Mouse (Mus musculus) hindbrain, postnatal 0 days (tissue): Measurements from ENCODE around the gene Tmem132d. TPM values are rescaled to one million over a fixed set of nuclear protein-coding genes. Genes with fewer than 3 reads are reported as not detected.

Experiments
- ATAC-seq: fragments of 200-750 bp; cut with Nextera tagmentation; 2 replicates; pipeline ENCODE4 v1.8.0; 2017; ENCODE audit warnings: mild to moderate bottlenecking, moderate TSS enrichment, moderate library complexity
- DNase-seq: peaks from one replicate; pipeline ENCODE4 v3.0.0-alpha.2; 2015; ENCODE audit warnings: low spot score
- H3K27ac ChIP-seq: fragments of 300-500 bp; sonication (generic); 2 replicates; pipeline ENCODE4 v1.5.1; 2014; ENCODE audit warnings: mild to moderate bottlenecking
- H3K27me3 ChIP-seq: fragments of 300-500 bp; sonication (generic); 2 replicates; pipeline ENCODE4 v1.6.1; 2014; ENCODE audit warnings: low read length, mixed read lengths; ENCODE audit not compliant: insufficient read depth
- H3K36me3 ChIP-seq: fragments of 300-500 bp; sonication (generic); 2 replicates; pipeline ENCODE4 v1.6.1; 2014; ENCODE audit warnings: low read length, mixed read lengths; ENCODE audit not compliant: insufficient read depth
- H3K4me1 ChIP-seq: fragments of 300-500 bp; sonication (generic); 2 replicates; pipeline ENCODE4 v1.6.1; 2014; ENCODE audit warnings: antibody characterized with exemption, low read length, mixed read lengths; ENCODE audit not compliant: insufficient read depth
- H3K4me2 ChIP-seq: fragments of 300-500 bp; sonication (generic); 2 replicates; pipeline ENCODE4 v1.6.1; 2014; ENCODE audit warnings: low read depth, mild to moderate bottlenecking, low read length, moderate library complexity, mixed read lengths
- H3K4me3 ChIP-seq: fragments of 300-500 bp; sonication (generic); 2 replicates; pipeline ENCODE4 v1.5.1; 2014; ENCODE audit warnings: low read length
- H3K9ac ChIP-seq: fragments of 300-500 bp; sonication (generic); replicated peaks from 2 replicates; pipeline ENCODE4 v1.6.1; 2014; ENCODE audit warnings: mild to moderate bottlenecking, low read length, moderate library complexity, mixed read lengths
- H3K9me3 ChIP-seq: fragments of 300-500 bp; sonication (generic); 2 replicates; pipeline ENCODE4 v1.6.1; 2016; ENCODE audit warnings: low read length, mixed read lengths
- CTCF ChIP-seq: IDR thresholded peaks from 2 replicates; pipeline ENCODE4 v1.5.1; 2016; ENCODE audit warnings: antibody characterized with exemption, control low read depth, low read depth
- WGBS: fragments of 180-500 bp; shearing (Covaris S2); extraction: QIAGEN DNeasy Blood & Tissue Kit; methylation state at CpG from one replicate; pipeline ENCODE4 v1.1.7; 2014; 5-methylcytosine and 5-hydroxymethylcytosine counted together
- polyA plus RNA-seq: library from polyadenylated mRNA; unstranded; fragments of >200 nt; fragmentation: Nextera tagmentation; extraction: Ambion mirVana; gene quantifications from 2 replicates; pipeline ENCODE4 v1.2.1, GENCODE M21; 2015
- total RNA-seq: library from RNA; depleted of rRNA; stranded (reverse); fragments of >200 nt; gene quantifications from 2 replicates; pipeline ENCODE4 v1.2.3, GENCODE M21; 2014

The Tmem132d gene
- total and polyA plus RNA-seq, 2 experiments from 2014 or later, result 5.8 to 28.9 TPM

DNA sequence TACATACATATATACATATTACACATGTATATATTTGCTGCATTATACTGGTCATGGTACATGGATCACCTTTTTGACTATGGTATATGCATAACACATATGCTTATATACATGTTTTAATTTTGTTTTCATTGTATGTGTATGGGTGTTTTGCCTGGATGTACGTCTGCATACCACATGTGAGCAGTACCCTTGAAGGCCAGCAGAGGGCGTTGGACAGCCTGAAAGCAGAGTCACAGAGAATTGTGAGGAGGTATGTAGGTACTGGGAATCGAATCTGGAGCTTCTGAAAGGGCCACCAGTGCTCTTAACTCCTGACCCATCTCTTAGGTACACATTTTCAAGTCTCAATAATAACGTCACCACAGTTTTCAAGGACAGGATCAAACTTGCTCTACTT is 43.2 kb downstream of the Tmem132d start:
- no peak for ATAC-seq
- WGBS, result 47% methylated on average over 4 of the region's 4 CpGs
- H3K4me1 ChIP-seq, result no peaks in the 10 kb centered on the region
- no peak overlapping the region for H3K4me2 ChIP-seq
- H3K27me3 ChIP-seq, result no peaks in the 10 kb centered on the region
- H3K27ac ChIP-seq, result no peak overlapping the region
- TF ChIP-seq CTCF, result peak; percentile 60
- H3K9me3 ChIP-seq, result no peaks in the 10 kb centered on the region
- DNase-seq, result peak; percentile 25
- no peaks in the 10 kb centered on the region for H3K36me3 ChIP-seq
- H3K4me3 ChIP-seq, result no peak overlapping the region
- H3K9ac ChIP-seq, result no peak overlapping the region

GRCm38 (mm10) chr5:128388358-128389141 is 44.3 kb downstream of the Tmem132d start:
- ATAC-seq (no peak), DNase-seq (no peak)
- Histone ChIP-seq H3K4me3 (no peak overlapping the region), H3K9ac (no peak overlapping the region), H3K4me2 (no peak overlapping the region), H3K27ac (no peak overlapping the region), H3K4me1 (no peaks in the 10 kb centered on the region), H3K27me3 (no peaks in the 10 kb centered on the region), H3K36me3 (no peaks in the 10 kb centered on the region), H3K9me3 (no peaks in the 10 kb centered on the region)
- 41% methylated on average over 7 of the region's 7 CpGs for WGBS
- TF ChIP-seq CTCF, result no peak

- Histone ChIP-seq H3K9me3 (no peaks in the 10 kb centered on the region), H3K4me3 (no peak overlapping the region), H3K36me3 (no peaks in the 10 kb centered on the region), H3K4me1 (no peaks in the 10 kb centered on the region), H3K9ac (no peak overlapping the region), H3K27me3 (no peaks in the 10 kb centered on the region), H3K27ac (no peak overlapping the region), H3K4me2 (no peak overlapping the region)
- DNase-seq (no peak), ATAC-seq (no peak)
- TF ChIP-seq CTCF, result no peak
- WGBS, result 84% methylated on average over 3 of the region's 3 CpGs
Measured at GRCm38 (mm10) chr5:128369814-128370213, 63.1 kb downstream of the Tmem132d start.

DNA sequence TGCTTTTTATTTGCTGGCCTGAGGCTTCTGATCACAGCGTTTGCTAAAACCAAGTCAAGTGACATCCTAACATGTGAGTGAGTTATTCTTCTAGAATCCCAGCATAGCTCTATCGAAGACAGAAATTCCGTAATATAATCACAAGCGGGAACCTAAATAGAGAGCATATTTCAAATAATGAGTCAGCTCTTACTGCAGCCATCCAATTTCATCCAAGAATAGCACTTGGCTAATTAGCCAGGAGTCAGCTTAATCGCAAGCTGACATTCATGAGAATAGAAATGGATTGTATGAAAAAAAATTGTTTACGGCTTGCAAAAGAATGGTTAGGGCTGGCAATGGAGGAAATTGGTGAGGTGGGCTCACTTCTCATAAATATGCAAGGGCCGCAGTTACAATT is 63.8 kb downstream of the Tmem132d start:
- no peak for TF ChIP-seq CTCF
- H3K36me3 ChIP-seq, result no peaks in the 10 kb centered on the region
- no peak overlapping the region for H3K4me3 ChIP-seq
- H3K9me3 ChIP-seq, result no peaks in the 10 kb centered on the region
- no peak overlapping the region for H3K9ac ChIP-seq
- no peaks in the 10 kb centered on the region for H3K27me3 ChIP-seq
- H3K4me1 ChIP-seq, result no peaks in the 10 kb centered on the region
- no peak overlapping the region for H3K4me2 ChIP-seq
- WGBS, result 76% methylated on average over 7 of the region's 7 CpGs
- ATAC-seq (no peak), DNase-seq (no peak)
- no peak overlapping the region for H3K27ac ChIP-seq

DNA sequence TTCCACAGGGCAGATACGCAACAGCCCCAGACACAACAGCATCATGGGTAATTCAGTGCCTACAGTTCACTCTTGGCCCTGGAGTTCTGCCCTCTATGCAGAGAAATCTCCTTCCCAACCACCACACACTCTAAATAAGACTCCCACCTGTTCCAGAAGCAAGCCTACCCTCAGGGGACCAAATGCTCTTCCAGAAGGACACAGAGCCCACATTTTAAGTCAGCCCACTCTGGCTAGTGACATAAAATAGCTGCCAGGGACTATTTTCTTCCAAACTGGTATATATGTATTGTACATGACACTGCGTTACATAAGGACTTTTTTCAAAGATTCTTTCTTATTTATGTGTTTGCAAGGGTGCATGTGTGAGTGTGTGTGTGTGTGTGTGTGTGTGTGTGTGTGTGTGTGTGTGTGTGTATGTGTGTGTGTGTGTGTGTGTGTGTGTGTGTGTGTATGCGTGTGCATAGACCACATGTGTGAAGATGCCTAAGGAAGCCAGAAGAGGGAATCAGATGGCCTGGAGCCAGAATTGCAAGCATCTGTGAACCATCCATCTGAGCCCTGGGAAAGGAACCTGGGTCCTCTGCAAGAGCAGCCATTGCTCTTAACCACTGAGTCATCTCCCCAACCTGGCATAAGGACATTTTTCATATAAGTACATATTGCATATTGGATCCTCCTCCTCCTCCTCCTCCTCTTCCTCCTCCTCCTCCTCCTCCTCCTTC is 67.5 kb downstream of the Tmem132d start:
- Histone ChIP-seq H3K27ac (no peak overlapping the region), H3K36me3 (no peaks in the 10 kb centered on the region), H3K9ac (no peak overlapping the region), H3K4me1 (no peaks in the 10 kb centered on the region), H3K4me3 (no peak overlapping the region), H3K27me3 (no peaks in the 10 kb centered on the region), H3K9me3 (no peaks in the 10 kb centered on the region), H3K4me2 (no peak overlapping the region)
- 80% methylated on average over 3 of the region's 3 CpGs for WGBS
- no peak for DNase-seq
- no peak for TF ChIP-seq CTCF
- no peak for ATAC-seq

GRCm38 (mm10) chr5:128360946-128361675 is 71.8 kb downstream of the Tmem132d start:
- Histone ChIP-seq H3K27me3 (no peaks in the 10 kb centered on the region), H3K4me3 (no peak overlapping the region), H3K36me3 (no peaks in the 10 kb centered on the region), H3K4me2 (no peak overlapping the region), H3K27ac (no peak overlapping the region), H3K9me3 (no peaks in the 10 kb centered on the region), H3K9ac (no peak overlapping the region), H3K4me1 (no peaks in the 10 kb centered on the region)
- DNase-seq, result no peak
- TF ChIP-seq CTCF, result no peak
- no peak for ATAC-seq
- WGBS, result 64% methylated on average over 23 of the region's 23 CpGs
